Mouse (Mus musculus): ENCODE results near the gene Dnajc17.

Dnajc17 gene

GRCm38 (mm10) chr2:119208344-119209175 is at the start of gene Dnajc17, which contains the start of gene Zfyve19:
Gene Dnajc17 (minus strand): TSS chr2:119208795.
Gene Zfyve19 (plus strand): TSS chr2:119208617.
- DNase-seq = peak; percentile 94 to 95

GRCm38 (mm10) chr2:119254976-119255375 is 46.4 kb upstream of the Dnajc17 start:
- no peak for DNase-seq

- peak; percentile 92 to 93 for DNase-seq
Observed at GRCm38 (mm10) chr2:119250826-119251478, 42.4 kb upstream of the Dnajc17 start.

GRCm38 (mm10) chr2:119250377-119250776 is 41.8 kb upstream of the Dnajc17 start:
- no peak for DNase-seq

GRCm38 (mm10) chr2:119249592-119250061 is 41.0 kb upstream of the Dnajc17 start:
- no peak for DNase-seq

GRCm38 (mm10) chr2:119247904-119248303 is 39.3 kb upstream of the Dnajc17 start:
- no peak for DNase-seq

GRCm38 (mm10) chr2:119245246-119245645 is 36.7 kb upstream of the Dnajc17 start:
- no peak for DNase-seq

GRCm38 (mm10) chr2:119242548-119242947 is 34.0 kb upstream of the Dnajc17 start:
- no peak for DNase-seq

GRCm38 (mm10) chr2:119240819-119241186 is 32.2 kb upstream of the Dnajc17 start:
- no peak for DNase-seq

GRCm38 (mm10) chr2:119240075-119240818 is 31.7 kb upstream of the Dnajc17 start:
- no peak for DNase-seq

- no peak for DNase-seq
Observed at GRCm38 (mm10) chr2:119238671-119239070, 30.1 kb upstream of the Dnajc17 start.

GRCm38 (mm10) chr2:119237871-119238220 is 29.3 kb upstream of the Dnajc17 start:
- DNase-seq = peak; percentile 7 to 13

- peak; percentile 15 to 27 for DNase-seq
Observed at GRCm38 (mm10) chr2:119237210-119237870, 28.7 kb upstream of the Dnajc17 start, which contains the start of gene Spint1. Gene Spint1 (plus strand): TSS chr2:119237362.

GRCm38 (mm10) chr2:119236682-119237209 is 28.2 kb upstream of the Dnajc17 start:
- DNase-seq = no peak

- DNase-seq = no peak
Observed at GRCm38 (mm10) chr2:119229775-119230704, 21.4 kb upstream of the Dnajc17 start, which contains the start of gene Ppp1r14d. Gene Ppp1r14d (minus strand): TSS chr2:119229906.

GRCm38 (mm10) chr2:119209176-119209507 is 547 bp upstream of the Dnajc17 start:
- no peak for DNase-seq

- no peak for DNase-seq
Observed at GRCm38 (mm10) chr2:119207961-119208343, 643 bp downstream of the Dnajc17 start.

- DNase-seq = no peak
Observed at GRCm38 (mm10) chr2:119203871-119204460, 4.6 kb downstream of the Dnajc17 start.

GRCm38 (mm10) chr2:119202914-119203453 is 5.6 kb downstream of the Dnajc17 start:
- DNase-seq = no peak

GRCm38 (mm10) chr2:119198934-119199333 is 9.7 kb downstream of the Dnajc17 start:
- DNase-seq = no peak

GRCm38 (mm10) chr2:119198049-119198448 is 10.5 kb downstream of the Dnajc17 start:
- DNase-seq = no peak
